Mouse (Mus musculus): Measurements from ENCODE around the gene Stag1. TPM values are rescaled to one million over a fixed set of nuclear protein-coding genes. Genes with fewer than 3 reads are reported as not detected.

Stag1 gene
- polyA plus RNA-seq (2014; fragmentation: Illumina TruSeq; extraction: RNeasy Lipid Tissue Mini Kit (QIAGEN cat#74804); ENCODE audit: low read depth, low replicate concordance), result 81.0 TPM

DNA sequence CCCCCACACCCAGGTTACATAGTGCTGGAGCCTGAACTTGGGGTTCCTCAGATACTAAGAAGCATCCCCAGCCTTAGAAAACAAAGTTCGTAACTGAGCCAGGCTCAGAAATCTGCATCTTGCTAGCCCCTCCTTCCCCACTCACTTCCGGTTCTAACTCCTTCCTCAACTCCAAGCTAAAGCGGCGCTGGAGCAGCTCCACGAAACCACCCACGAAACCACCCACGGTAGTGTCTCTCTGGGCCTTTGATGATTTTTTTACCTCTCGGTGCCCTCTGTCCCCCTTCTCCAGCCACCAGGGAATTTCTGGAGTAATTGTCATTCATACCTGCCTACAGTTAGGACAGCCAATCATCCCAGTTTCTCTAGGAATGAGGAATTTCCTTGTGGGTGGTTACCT, at the start of gene Stag1:
Gene Stag1 (plus strand): TSS at position 253 of the 400 bp plus-strand sequence.

DNA sequence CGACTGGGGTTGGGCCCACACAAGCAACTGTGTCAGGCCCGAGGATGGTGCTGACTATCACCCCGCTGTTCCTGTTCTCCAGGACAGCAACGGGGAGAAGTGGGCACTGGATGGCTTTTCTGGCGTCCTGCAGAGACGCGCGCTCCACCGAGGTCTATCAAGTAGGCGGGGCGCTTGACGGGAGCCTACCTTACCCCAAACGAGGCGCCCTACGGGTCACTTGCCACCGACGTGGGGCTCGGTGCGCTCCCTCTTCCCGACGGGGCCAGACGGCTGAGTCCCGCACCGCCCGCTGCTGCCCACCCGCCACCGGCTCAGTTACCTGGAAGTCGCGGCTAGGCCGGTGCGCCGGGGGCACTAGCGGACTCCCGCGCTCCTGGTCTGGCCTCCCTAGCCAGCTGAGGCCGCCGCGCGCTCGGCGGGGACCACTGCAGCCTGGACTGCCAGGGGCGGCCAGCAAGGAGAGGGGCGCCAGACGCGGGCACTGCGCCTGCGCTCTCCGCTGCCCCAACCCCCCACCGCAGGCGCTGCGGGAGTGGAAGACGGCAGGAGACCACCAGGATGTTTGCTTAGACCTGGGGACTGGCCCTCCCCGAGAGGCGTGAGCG, 26.9 kb upstream of the Stag1 start, which contains the start of gene Slc35g2:
Gene Slc35g2 (minus strand): TSS at position 465 of the 608 bp plus-strand sequence.

Other genes with a start within 250 kb of the Stag1 start
- not detected for gene Il20rb, start 111.0 kb upstream of the Stag1 start, polyA plus RNA-seq (2014; fragmentation: Illumina TruSeq; extraction: RNeasy Lipid Tissue Mini Kit (QIAGEN cat#74804); ENCODE audit: low read depth, low replicate concordance)
- 191 TPM for gene Nck1, start 51.7 kb upstream of the Stag1 start, polyA plus RNA-seq (2014; fragmentation: Illumina TruSeq; extraction: RNeasy Lipid Tissue Mini Kit (QIAGEN cat#74804); ENCODE audit: low read depth, low replicate concordance)
- 46.8 TPM for gene Slc35g2, start 26.7 kb upstream of the Stag1 start, polyA plus RNA-seq (2014; fragmentation: Illumina TruSeq; extraction: RNeasy Lipid Tissue Mini Kit (QIAGEN cat#74804); ENCODE audit: low read depth, low replicate concordance)